Mouse (Mus musculus) layer of hippocampus, adult 2 months (tissue): ENCODE data around the gene Tbl2. TPM values are rescaled to one million over a fixed set of nuclear protein-coding genes. Genes with fewer than 3 reads are reported as not detected.

Experiments used
- DNase-seq, 2 experiments: peaks; one replicate each; pipeline ENCODE4 v3.0.0; 2022; ENCODE audit warnings: low spot score in 2 of 2
- H3K27ac ChIP-seq: fragments of 200-600 bp; 2 replicates; pipeline ENCODE4 v1.8.1; 2022
- H3K4me3 ChIP-seq: fragments of 200-600 bp; 2 replicates; pipeline ENCODE4 v1.8.1; 2022; ENCODE audit warnings: mild to moderate bottlenecking
- CTCF ChIP-seq: fragments of 200-600 bp; conservative IDR thresholded peaks from 2 replicates; pipeline ENCODE4 v1.8.1; 2022; ENCODE audit warnings: antibody characterized with exemption, mild to moderate bottlenecking, moderate library complexity
- total RNA-seq, 2 experiments: library from RNA; stranded (reverse); gene quantifications; 2 replicates each; pipeline ENCODE4 v1.2.3; 2021

Tbl2 gene
- total RNA-seq, 2 experiments from 2014 or later: 29.8 to 32.0 TPM

- Histone ChIP-seq H3K27ac (no peak overlapping the region), H3K4me3 (no peak overlapping the region; the same call in 1 of the 2 replicates)
- no peak for TF ChIP-seq CTCF
- DNase-seq: no peak
These were observed 23.3 kb upstream of the Tbl2 start for GRCm38 (mm10) chr5:135126121-135126520.

GRCm38 (mm10) chr5:135127669-135128068 lies 21.8 kb upstream of the Tbl2 start:
- TF ChIP-seq CTCF: no peak
- H3K4me3 ChIP-seq: no peak overlapping the region
- no peak overlapping the region for H3K27ac ChIP-seq
- DNase-seq: no peak

GRCm38 (mm10) chr5:135129747-135130146 lies 19.7 kb upstream of the Tbl2 start:
- DNase-seq: no peak
- H3K4me3 ChIP-seq: no peak overlapping the region
- no peak for TF ChIP-seq CTCF
- no peak overlapping the region for H3K27ac ChIP-seq

GRCm38 (mm10) chr5:135133736-135134405 lies 15.6 kb upstream of the Tbl2 start:
- H3K4me3 ChIP-seq: peak overlapping the region; percentile 31
- no peak for TF ChIP-seq CTCF
- no peak for DNase-seq
- no peak overlapping the region for H3K27ac ChIP-seq

- Histone ChIP-seq H3K27ac (no peak overlapping the region), H3K4me3 (peak overlapping the region; percentile 31)
- TF ChIP-seq CTCF: peak; percentile 71
- DNase-seq: peak in 1 of 2 experiments; percentile 29
These were observed 14.9 kb upstream of the Tbl2 start for GRCm38 (mm10) chr5:135134534-135134933.

- DNase-seq: no peak
- H3K27ac ChIP-seq: no peak overlapping the region
- no peak overlapping the region for H3K4me3 ChIP-seq
- TF ChIP-seq CTCF: no peak
These were observed 9.6 kb upstream of the Tbl2 start for GRCm38 (mm10) chr5:135139881-135140280.

- no peak for TF ChIP-seq CTCF
These were observed 5.0 kb upstream of the Tbl2 start for GRCm38 (mm10) chr5:135144469-135144868.

GRCm38 (mm10) chr5:135145532-135145931 lies 3.9 kb upstream of the Tbl2 start:
- Histone ChIP-seq H3K4me3 (no peak overlapping the region), H3K27ac (no peak overlapping the region; the same call in 1 of the 2 replicates)
- DNase-seq: no peak
- TF ChIP-seq CTCF: no peak

More at GRCm38 (mm10) chr5:135144469-135144868, 5.0 kb upstream of the Tbl2 start:
- Histone ChIP-seq H3K4me3 (no peak overlapping the region), H3K27ac (no peak overlapping the region)
- DNase-seq: no peak

GRCm38 (mm10) chr5:135145955-135146354 lies 3.5 kb upstream of the Tbl2 start:
- no peak overlapping the region for H3K4me3 ChIP-seq
- no peak overlapping the region for H3K27ac ChIP-seq
- no peak for DNase-seq
- TF ChIP-seq CTCF: peak; percentile 52

- no peak for TF ChIP-seq CTCF
- DNase-seq: no peak
- Histone ChIP-seq H3K27ac (peak overlapping the region; percentile 71), H3K4me3 (peak overlapping the region; percentile 73)
These were observed 773 bp upstream of the Tbl2 start for GRCm38 (mm10) chr5:135148715-135149052.

GRCm38 (mm10) chr5:135149820-135150178 lies 342 bp downstream of the Tbl2 start:
- H3K27ac ChIP-seq: peak overlapping the region; percentile 89
- no peak for TF ChIP-seq CTCF
- DNase-seq: peak in 1 of 2 experiments; percentile 17
- peak overlapping the region; percentile 73 for H3K4me3 ChIP-seq

GRCm38 (mm10) chr5:135156496-135156895 lies 7.0 kb downstream of the Tbl2 start:
- Histone ChIP-seq H3K4me3 (no peak overlapping the region), H3K27ac (no peak overlapping the region)
- DNase-seq: no peak
- TF ChIP-seq CTCF: peak; percentile 53

GRCm38 (mm10) chr5:135161221-135161620 lies 11.8 kb downstream of the Tbl2 start:
- DNase-seq: peak; percentile 32 to 53
- no peak overlapping the region for H3K4me3 ChIP-seq
- no peak for TF ChIP-seq CTCF
- H3K27ac ChIP-seq: peak overlapping the region; percentile 82

- H3K27ac ChIP-seq: peak overlapping the region; percentile 82
These were observed 12.2 kb downstream of the Tbl2 start for GRCm38 (mm10) chr5:135161650-135162049.

More at GRCm38 (mm10) chr5:135161650-135162049, 12.2 kb downstream of the Tbl2 start:
- DNase-seq: no peak
- H3K4me3 ChIP-seq: no peak overlapping the region
- TF ChIP-seq CTCF: no peak
